Mouse (Mus musculus): ENCODE results near the gene Gm12216.

DNA sequence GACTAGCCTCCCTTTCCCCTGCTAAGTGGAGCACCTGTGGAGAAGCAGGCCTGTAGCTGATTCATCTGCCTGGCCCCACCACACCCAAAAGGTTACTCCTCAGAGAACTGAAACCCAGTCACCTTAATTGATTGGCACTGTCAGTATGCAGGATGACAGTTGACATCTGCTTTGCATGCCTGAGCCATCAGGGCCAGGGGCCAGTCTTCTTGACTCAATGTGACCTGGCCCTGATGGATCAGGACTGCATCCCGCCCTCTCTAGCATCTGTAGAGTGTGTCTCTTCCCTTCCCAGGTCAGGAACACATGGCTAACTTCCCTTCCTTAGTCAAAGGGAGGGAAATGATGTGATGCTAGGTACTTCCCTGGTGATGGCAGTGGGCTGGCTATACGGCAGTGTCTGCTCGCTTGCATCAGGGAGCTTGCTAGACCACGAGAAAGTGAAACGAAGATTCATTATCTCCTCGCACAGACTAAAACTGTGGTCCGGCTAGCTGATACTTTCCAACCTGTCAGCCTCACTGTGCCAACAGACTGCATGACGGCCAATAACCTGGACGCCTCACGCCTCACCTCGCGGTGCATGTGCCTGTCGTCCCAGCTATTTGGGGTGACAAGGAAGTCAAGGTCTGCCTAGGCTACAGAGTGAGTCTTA lies 38.4 kb downstream of the Gm12216 start:
- TF ChIP-seq CTCF (IDR thresholded peaks at IDR 0.05; ENCODE audit: borderline replicate concordance, insufficient read depth, low read depth, low read length): no peak
- TF ChIP-seq POLR2A (IDR thresholded peaks at IDR 0.05; ENCODE audit: borderline replicate concordance, insufficient read depth, low read length): no peak

Measured in cerebellum, adult 2 months (tissue).